Mouse (Mus musculus) common myeloid progenitor, adult 5-6 weeks (primary cell): ENCODE measurements around the gene Ap5b1. TPM values are rescaled to one million over a fixed set of nuclear protein-coding genes. Genes with fewer than 3 reads are reported as not detected.
A peak's percentile ranks its signal among the peaks of the same experiment; 100 is the strongest.

ENCODE experiments used
- ATAC-seq: replicated peaks from 2 replicates; pipeline ENCODE4 v1.8.0; 2016; ENCODE audit warnings: low read depth, mild to moderate bottlenecking, moderate TSS enrichment, inconsistent platforms; ENCODE audit not compliant: poor library complexity, severe bottlenecking
- total RNA-seq: library from RNA; stranded (forward); fragments of 200-1000, 187-1606 nt; gene quantifications from 2 replicates; pipeline ENCODE4 v1.2.3, GENCODE M21; 2017

The Ap5b1 gene
- total RNA-seq, 1 experiment from 2014 or later: 8.0 TPM

GRCm38 (mm10) chr19:5562776-5563175 lies 5.0 kb upstream of the Ap5b1 start:
- no peak for ATAC-seq

- ATAC-seq: no peak
Measured at GRCm38 (mm10) chr19:5566316-5566715, 1.5 kb upstream of the Ap5b1 start.

GRCm38 (mm10) chr19:5567180-5567533 lies 668 bp upstream of the Ap5b1 start:
- ATAC-seq: peak; percentile 2; the same call in 1 of the 2 replicates

- ATAC-seq: peak; percentile 22; the same call in 1 of the 2 replicates
Measured at GRCm38 (mm10) chr19:5568470-5569140, 780 bp downstream of the Ap5b1 start.

GRCm38 (mm10) chr19:5569521-5569920 lies 1.7 kb downstream of the Ap5b1 start:
- no peak for ATAC-seq

GRCm38 (mm10) chr19:5570353-5571246 lies 2.8 kb downstream of the Ap5b1 start:
- ATAC-seq: no peak

- peak; percentile 61 for ATAC-seq
Measured at GRCm38 (mm10) chr19:5571831-5572230, 4.0 kb downstream of the Ap5b1 start.

- peak; percentile 30 for ATAC-seq
Measured at GRCm38 (mm10) chr19:5572331-5573125, 4.7 kb downstream of the Ap5b1 start.

- no peak for ATAC-seq
Measured at GRCm38 (mm10) chr19:5575336-5575735, 7.5 kb downstream of the Ap5b1 start.

- ATAC-seq: no peak
Measured at GRCm38 (mm10) chr19:5579971-5580370, 12.1 kb downstream of the Ap5b1 start.

- no peak for ATAC-seq
Measured at GRCm38 (mm10) chr19:5580776-5581175, 13.0 kb downstream of the Ap5b1 start.

GRCm38 (mm10) chr19:5581995-5582394 lies 14.2 kb downstream of the Ap5b1 start:
- no peak for ATAC-seq

GRCm38 (mm10) chr19:5589159-5589558 lies 21.3 kb downstream of the Ap5b1 start:
- no peak for ATAC-seq

GRCm38 (mm10) chr19:5591888-5592287 lies 24.1 kb downstream of the Ap5b1 start:
- ATAC-seq: no peak

- no peak for ATAC-seq
Measured at GRCm38 (mm10) chr19:5599224-5599623, 31.4 kb downstream of the Ap5b1 start.

GRCm38 (mm10) chr19:5601752-5602541 lies 34.1 kb downstream of the Ap5b1 start, which contains the start of gene Rnaseh2c:
Rnaseh2c (plus strand) TSS chr19:5601873.
- ATAC-seq: peak; percentile 81

GRCm38 (mm10) chr19:5603664-5604063 lies 35.8 kb downstream of the Ap5b1 start:
- ATAC-seq: no peak

GRCm38 (mm10) chr19:5605126-5605525 lies 37.3 kb downstream of the Ap5b1 start:
- ATAC-seq: no peak

GRCm38 (mm10) chr19:5606196-5606595 lies 38.4 kb downstream of the Ap5b1 start:
- ATAC-seq: no peak
